Mouse (Mus musculus): ENCODE data around the gene Fam114a1. TPM values are rescaled to one million over a fixed set of nuclear protein-coding genes. Genes with fewer than 3 reads are reported as not detected.

Gene Fam114a1
- polyA plus RNA-seq, 1 experiment from 2014 or later, result 47.4 TPM

GRCm38 (mm10) chr5:65091184-65091858, 121.5 kb downstream of the Fam114a1 start:
- H3K9ac ChIP-seq, result no peak overlapping the region
- peak overlapping the region; percentile 7 for H3K4me2 ChIP-seq
- ATAC-seq (ENCODE audit: insufficient read depth), result no peak
- H3K4me1 ChIP-seq (ENCODE audit: insufficient read depth), result no peaks in the 10 kb centered on the region
- H3K27me3 ChIP-seq (ENCODE audit: insufficient read depth, low read length), result no peaks in the 10 kb centered on the region
- no peak for DNase-seq
- no peak for TF ChIP-seq CTCF (IDR thresholded peaks at IDR 0.05; ENCODE audit: low read depth)
- 49% methylated on average over 11 of the region's 11 CpGs for WGBS
- H3K36me3 ChIP-seq (ENCODE audit: insufficient read depth), result no peaks in the 10 kb centered on the region
- H3K9me3 ChIP-seq (ENCODE audit: low read depth, low read length), result no peaks in the 10 kb centered on the region
- H3K27ac ChIP-seq (ENCODE audit: low read depth), result no peak overlapping the region
- no peak overlapping the region for H3K4me3 ChIP-seq (ENCODE audit: low read depth, low read length)

MicroRNA genes within 50 kb of the gene (microRNA counts, 519-probe panel; counts per million panel counts)
- microRNA mmu-miR-574-3p (2,864 counts per million, percentile 54 among the panel's probes with 10 or more counts), microRNA mmu-miR-574-5p (2,194 counts per million, percentile 31 among the panel's probes with 10 or more counts)

Small RNA genes lying within 50 kb of the gene (microRNA-seq; reads per million reads assigned to microRNA genes)
- 233 reads per million, percentile 59 among the genes with 10 or more reads in this experiment for gene Mir574 (ENCODE audit: borderline number of aligned reads)

Other genes starting within 250 kb of the Fam114a1 start
- 63.2 and 69.3 TPM in 2 replicates for gene Klf3, start 166.7 kb upstream of the Fam114a1 start, polyA plus RNA-seq (2014; fragmentation: Nextera tagmentation; extraction: Ambion mirVana)
- 0.51 and 0.70 TPM in 2 replicates for gene Tlr1, start 36.5 kb upstream of the Fam114a1 start, polyA plus RNA-seq (2014; fragmentation: Nextera tagmentation; extraction: Ambion mirVana)
- gene Tlr6, start 10.0 kb upstream of the Fam114a1 start, polyA plus RNA-seq (2014; fragmentation: Nextera tagmentation; extraction: Ambion mirVana), result 0.66 and 1.1 TPM in 2 replicates
- 0.47 and 0.53 TPM in 2 replicates for gene Tmem156, start 122.1 kb downstream of the Fam114a1 start, polyA plus RNA-seq (2014; fragmentation: Nextera tagmentation; extraction: Ambion mirVana)
- 30.7 and 31.8 TPM in 2 replicates for gene Klhl5, start 137.5 kb downstream of the Fam114a1 start, polyA plus RNA-seq (2014; fragmentation: Nextera tagmentation; extraction: Ambion mirVana)
- 10.8 and 12.9 TPM in 2 replicates for gene Wdr19, start 229.6 kb downstream of the Fam114a1 start, polyA plus RNA-seq (2014; fragmentation: Nextera tagmentation; extraction: Ambion mirVana)